Mouse (Mus musculus): Measurements from ENCODE around the gene Nedd4. TPM values are rescaled to one million over a fixed set of nuclear protein-coding genes. Genes with fewer than 3 reads are reported as not detected.

Gene Nedd4
- polyA plus RNA-seq, 1 experiment: 1,364 TPM

DNA sequence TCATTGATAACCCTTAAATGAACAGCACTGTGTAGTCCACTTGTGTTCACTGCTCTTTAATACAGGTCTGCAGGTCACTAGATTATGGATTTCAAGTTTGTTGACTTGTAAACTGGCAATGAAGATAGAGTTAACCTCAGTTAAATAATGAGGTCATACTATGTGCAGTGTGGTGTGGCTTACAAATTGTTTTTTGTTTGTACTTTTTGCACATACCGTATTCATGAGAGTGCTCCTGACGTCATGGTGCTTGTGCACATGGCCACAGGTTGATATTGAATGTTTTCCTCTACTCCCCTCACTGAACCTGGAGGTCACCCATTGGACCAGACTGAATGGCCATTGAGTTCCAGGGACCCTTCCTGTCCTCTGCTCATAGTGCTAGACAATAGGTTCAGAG, 43.1 kb downstream of the Nedd4 start:
- H3K4me3 ChIP-seq (ENCODE audit: insufficient read depth, low read length): no peak overlapping the region

DNA sequence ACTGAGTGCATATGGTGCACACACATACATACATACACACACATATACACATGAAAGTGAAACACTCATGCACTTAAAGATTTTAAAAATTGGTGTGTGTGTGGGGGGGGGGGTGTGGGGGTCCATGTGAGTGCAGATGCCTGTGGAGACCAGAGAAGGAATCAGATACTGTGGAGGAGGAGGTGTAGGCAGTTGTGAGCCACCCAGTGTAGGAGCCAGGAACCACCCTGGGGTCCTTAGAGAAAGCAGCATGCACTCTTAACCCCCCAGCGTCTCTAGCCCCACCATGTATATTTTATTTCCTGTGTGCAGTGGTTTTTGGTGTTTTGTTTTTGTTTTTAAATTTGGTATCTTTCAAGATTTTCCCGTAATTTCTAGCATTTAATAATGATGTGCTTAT, 45.9 kb downstream of the Nedd4 start:
- no peak overlapping the region for H3K27ac ChIP-seq (ENCODE audit: insufficient read depth, low read length)
- no peak overlapping the region for H3K4me3 ChIP-seq (ENCODE audit: insufficient read depth, low read length)
- peaks cover 15% of the 10 kb centered on the region for H3K4me1 ChIP-seq (ENCODE audit: control insufficient read depth, insufficient read depth, low read length)
- TF ChIP-seq CTCF (IDR thresholded peaks at IDR 0.05; ENCODE audit: borderline replicate concordance, insufficient read depth, low read length): no peak
- TF ChIP-seq POLR2A (IDR thresholded peaks at IDR 0.05; ENCODE audit: low read depth, low read length): no peak

More for the DNA sequence above, 43.1 kb downstream of the Nedd4 start:
- no peak for TF ChIP-seq CTCF (IDR thresholded peaks at IDR 0.05; ENCODE audit: borderline replicate concordance, insufficient read depth, low read length)
- no peak for TF ChIP-seq POLR2A (IDR thresholded peaks at IDR 0.05; ENCODE audit: low read depth, low read length)
- Histone ChIP-seq H3K4me1 (ENCODE audit: control insufficient read depth, insufficient read depth, low read length) (peaks cover 24% of the 10 kb centered on the region), H3K27ac (ENCODE audit: insufficient read depth, low read length) (no peak overlapping the region)

DNA sequence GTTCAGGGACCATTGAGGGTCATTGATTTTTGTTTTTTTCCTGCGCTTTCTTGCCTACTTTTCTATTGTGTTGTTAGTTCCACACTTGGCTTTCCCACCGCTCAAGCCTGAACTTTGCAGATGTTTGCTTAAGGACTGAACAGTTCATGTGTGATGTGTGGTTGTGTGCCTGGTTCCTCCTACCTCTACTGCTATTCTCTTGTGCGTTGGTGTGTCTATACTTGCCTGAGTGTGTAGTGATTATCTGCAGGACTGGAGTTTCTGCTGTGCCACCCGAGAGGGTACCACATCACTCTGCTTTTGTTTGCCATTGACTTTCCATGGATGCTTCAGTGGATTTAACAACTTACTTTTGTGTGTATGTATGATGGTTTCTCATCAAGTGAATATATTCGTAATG, 46.5 kb downstream of the Nedd4 start:
- no peak for TF ChIP-seq POLR2A (IDR thresholded peaks at IDR 0.05; ENCODE audit: low read depth, low read length)
- TF ChIP-seq CTCF (IDR thresholded peaks at IDR 0.05; ENCODE audit: borderline replicate concordance, insufficient read depth, low read length): no peak
- Histone ChIP-seq H3K4me3 (ENCODE audit: insufficient read depth, low read length) (no peak overlapping the region), H3K4me1 (ENCODE audit: control insufficient read depth, insufficient read depth, low read length) (peaks cover 10% of the 10 kb centered on the region), H3K27ac (ENCODE audit: insufficient read depth, low read length) (no peak overlapping the region)

DNA sequence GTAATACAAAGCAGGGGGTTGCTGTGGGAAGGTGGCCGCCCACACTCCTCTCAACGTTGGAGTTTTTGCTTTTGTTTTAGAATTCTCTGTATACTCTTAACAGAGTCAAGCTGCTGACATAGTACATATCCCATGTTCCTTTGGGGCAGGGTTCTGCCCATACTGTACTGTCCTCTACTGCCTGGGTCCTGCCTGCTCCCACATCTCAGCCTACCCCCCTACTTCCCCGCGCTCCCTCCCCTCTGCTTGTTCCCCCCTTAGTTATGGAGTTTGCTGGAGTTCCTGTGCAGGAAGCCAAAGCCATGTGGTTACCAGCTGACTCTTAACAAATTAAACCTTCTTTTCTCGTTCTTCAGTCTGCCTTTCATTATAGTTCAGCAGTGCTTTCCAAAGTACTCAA, 47.9 kb downstream of the Nedd4 start:
- Histone ChIP-seq H3K4me3 (ENCODE audit: insufficient read depth, low read length) (no peak overlapping the region), H3K4me1 (ENCODE audit: control insufficient read depth, insufficient read depth, low read length) (peaks cover 13% of the 10 kb centered on the region), H3K27ac (ENCODE audit: insufficient read depth, low read length) (no peak overlapping the region)
- TF ChIP-seq POLR2A (IDR thresholded peaks at IDR 0.05; ENCODE audit: low read depth, low read length) (no peak), CTCF (IDR thresholded peaks at IDR 0.05; ENCODE audit: borderline replicate concordance, insufficient read depth, low read length) (no peak)

DNA sequence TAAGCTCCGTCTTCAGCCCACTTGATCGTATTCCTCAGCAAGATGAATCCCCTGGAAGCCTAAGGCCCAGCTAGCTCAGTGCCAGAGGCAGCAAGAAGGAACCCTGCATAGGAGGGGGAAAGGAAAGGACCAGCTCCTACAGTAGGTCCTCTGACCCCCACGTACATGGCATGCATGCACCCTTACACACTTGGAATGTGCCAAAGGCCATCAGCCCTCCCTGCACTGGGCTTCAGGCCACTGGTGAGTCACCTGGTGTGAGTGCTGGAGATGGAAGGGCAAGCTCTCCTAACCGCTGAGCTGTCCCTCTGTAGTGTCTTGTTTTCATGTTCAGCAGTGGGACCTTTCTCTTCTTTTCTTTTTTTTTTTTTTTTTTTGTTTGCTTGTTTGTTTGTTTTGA, 52.8 kb downstream of the Nedd4 start:
- Histone ChIP-seq H3K4me3 (ENCODE audit: insufficient read depth, low read length) (no peak overlapping the region), H3K27ac (ENCODE audit: insufficient read depth, low read length) (no peak overlapping the region), H3K4me1 (ENCODE audit: control insufficient read depth, insufficient read depth, low read length) (peaks cover 9% of the 10 kb centered on the region)
- TF ChIP-seq POLR2A (IDR thresholded peaks at IDR 0.05; ENCODE audit: low read depth, low read length) (no peak), CTCF (IDR thresholded peaks at IDR 0.05; ENCODE audit: borderline replicate concordance, insufficient read depth, low read length) (no peak)

DNA sequence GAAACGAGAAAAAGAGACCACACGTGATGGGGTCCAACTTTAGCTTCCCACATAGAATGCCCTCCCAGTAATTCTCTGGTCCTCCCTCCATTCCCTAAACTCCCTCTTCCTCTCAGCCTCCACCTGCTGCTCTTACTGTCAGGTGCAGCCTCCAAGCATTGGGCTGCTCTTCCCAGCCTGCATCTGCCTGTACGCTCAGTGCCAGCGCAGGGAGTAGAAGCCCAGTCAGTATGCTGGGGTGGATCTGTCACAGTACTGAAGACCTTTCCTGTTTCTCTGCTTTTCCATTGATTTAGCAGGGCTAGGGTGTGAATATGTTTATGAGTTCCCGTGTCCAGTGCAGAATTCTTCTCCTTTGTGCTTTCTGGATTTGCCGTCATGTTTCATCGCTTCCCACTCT, 54.1 kb downstream of the Nedd4 start:
- H3K27ac ChIP-seq (ENCODE audit: insufficient read depth, low read length): no peak overlapping the region
- peaks cover 7% of the 10 kb centered on the region for H3K4me1 ChIP-seq (ENCODE audit: control insufficient read depth, insufficient read depth, low read length)
- TF ChIP-seq POLR2A (IDR thresholded peaks at IDR 0.05; ENCODE audit: low read depth, low read length): no peak
- no peak for TF ChIP-seq CTCF (IDR thresholded peaks at IDR 0.05; ENCODE audit: borderline replicate concordance, insufficient read depth, low read length)
- no peak overlapping the region for H3K4me3 ChIP-seq (ENCODE audit: insufficient read depth, low read length)

DNA sequence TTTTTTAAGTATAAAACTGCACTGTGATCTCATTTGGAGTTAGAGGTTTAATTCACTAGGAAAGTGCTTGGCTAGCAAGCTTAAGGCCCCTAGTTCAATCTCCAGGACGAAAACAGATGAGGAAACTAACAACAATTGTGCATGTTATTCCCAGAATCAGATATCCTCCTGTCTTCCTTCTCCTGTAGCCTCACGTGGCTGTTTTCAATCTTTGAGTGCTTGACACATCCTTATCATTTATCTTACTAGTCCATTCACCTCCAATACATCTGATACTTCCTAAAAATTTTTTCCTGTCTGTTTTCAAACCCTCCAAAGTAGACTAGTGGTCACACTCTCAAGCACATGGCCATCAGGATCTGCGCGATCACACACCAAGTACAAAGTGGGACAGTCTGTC, 57.0 kb downstream of the Nedd4 start:
- H3K4me1 ChIP-seq (ENCODE audit: control insufficient read depth, insufficient read depth, low read length): peaks cover 4% of the 10 kb centered on the region; the same call in 1 of the 2 replicates
- H3K27ac ChIP-seq (ENCODE audit: insufficient read depth, low read length): no peak overlapping the region
- no peak overlapping the region for H3K4me3 ChIP-seq (ENCODE audit: insufficient read depth, low read length)
- TF ChIP-seq CTCF (IDR thresholded peaks at IDR 0.05; ENCODE audit: borderline replicate concordance, insufficient read depth, low read length): no peak
- TF ChIP-seq POLR2A (IDR thresholded peaks at IDR 0.05; ENCODE audit: low read depth, low read length): no peak

DNA sequence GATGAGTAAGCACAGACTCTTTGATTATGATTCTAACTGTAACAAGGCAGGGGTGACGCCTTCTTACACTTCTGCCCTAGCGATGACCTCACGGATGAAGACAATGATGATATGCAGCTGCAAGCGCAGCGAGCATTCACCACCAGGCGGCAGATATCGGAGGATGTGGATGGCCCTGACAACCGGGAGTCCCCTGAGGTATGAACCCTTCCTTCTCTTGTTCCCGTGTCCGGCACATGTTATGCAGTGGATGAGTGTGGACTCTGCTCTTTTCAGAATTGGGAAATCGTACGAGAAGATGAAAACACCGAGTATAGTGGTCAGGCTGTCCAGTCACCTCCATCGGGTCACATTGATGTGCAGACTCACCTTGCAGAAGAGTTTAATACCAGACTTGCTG, 59.1 kb downstream of the Nedd4 start:
- Histone ChIP-seq H3K4me3 (ENCODE audit: insufficient read depth, low read length) (no peak overlapping the region), H3K4me1 (ENCODE audit: control insufficient read depth, insufficient read depth, low read length) (no peaks in the 10 kb centered on the region; the same call in 1 of the 2 replicates), H3K27ac (ENCODE audit: insufficient read depth, low read length) (no peak overlapping the region)
- no peak for TF ChIP-seq POLR2A (IDR thresholded peaks at IDR 0.05; ENCODE audit: low read depth, low read length)
- TF ChIP-seq CTCF (IDR thresholded peaks at IDR 0.05; ENCODE audit: borderline replicate concordance, insufficient read depth, low read length): no peak

DNA sequence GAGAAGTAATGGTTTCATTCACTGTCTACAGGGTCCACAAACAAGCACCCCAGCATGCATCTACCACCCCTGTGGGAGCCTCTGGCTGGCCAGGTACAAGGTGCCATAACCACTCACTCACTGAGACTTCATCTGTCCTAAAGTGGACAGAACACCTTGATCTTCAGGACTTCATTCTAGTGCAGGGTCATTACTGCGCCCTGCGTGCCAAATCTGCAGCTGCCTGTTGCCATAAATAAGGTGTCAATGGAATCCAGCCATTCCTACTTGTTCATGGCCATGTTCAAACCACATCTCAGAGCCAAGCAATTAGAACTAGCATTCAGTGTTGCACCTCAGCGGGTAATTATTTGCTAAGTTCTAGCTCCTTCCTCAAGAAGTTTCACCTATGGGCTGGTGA, 60.5 kb downstream of the Nedd4 start:
- H3K4me3 ChIP-seq (ENCODE audit: insufficient read depth, low read length): no peak overlapping the region
- H3K4me1 ChIP-seq (ENCODE audit: control insufficient read depth, insufficient read depth, low read length): no peaks in the 10 kb centered on the region; the same call in 1 of the 2 replicates
- TF ChIP-seq POLR2A (IDR thresholded peaks at IDR 0.05; ENCODE audit: low read depth, low read length): no peak
- TF ChIP-seq CTCF (IDR thresholded peaks at IDR 0.05; ENCODE audit: borderline replicate concordance, insufficient read depth, low read length): no peak
- no peak overlapping the region for H3K27ac ChIP-seq (ENCODE audit: insufficient read depth, low read length)

DNA sequence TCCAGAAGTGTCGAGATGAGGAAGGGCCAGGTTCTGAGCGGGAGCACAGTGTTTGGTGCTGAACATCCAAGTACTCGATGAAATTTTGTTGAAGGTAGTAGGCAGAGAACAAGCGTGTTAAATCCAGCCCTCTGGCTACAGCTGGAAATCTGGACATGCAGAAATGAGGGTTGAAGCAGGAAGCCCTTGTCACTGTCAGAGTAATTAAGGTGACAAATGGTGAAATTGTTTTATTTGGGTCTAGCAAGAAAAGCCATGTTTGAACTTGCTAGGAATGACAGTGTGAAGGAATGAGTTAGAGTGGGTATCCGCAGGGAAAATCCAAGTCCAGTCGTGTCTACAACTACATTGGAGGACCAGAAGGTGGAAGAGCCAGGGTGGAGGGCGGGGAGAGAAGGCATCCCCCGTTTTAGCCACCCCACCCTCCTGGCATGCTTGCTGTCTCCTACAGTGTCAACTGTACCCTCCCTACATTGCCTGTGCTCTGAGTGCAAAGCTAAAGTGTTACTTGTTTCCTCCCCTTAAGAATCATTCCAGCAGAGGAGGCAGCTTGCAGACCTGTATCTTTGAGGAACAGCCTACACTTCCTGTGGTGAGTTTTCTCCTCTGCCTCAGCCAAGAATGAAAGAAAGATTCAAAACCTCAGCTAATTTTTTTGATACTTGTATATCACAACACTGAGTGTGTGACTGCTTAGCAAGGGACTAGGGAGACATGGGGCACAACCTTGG, 62.5 kb downstream of the Nedd4 start:
- H3K4me3 ChIP-seq (ENCODE audit: insufficient read depth, low read length): no peak overlapping the region
- no peaks in the 10 kb centered on the region; the same call in 1 of the 2 replicates for H3K4me1 ChIP-seq (ENCODE audit: control insufficient read depth, insufficient read depth, low read length)
- H3K27ac ChIP-seq (ENCODE audit: insufficient read depth, low read length): no peak overlapping the region
- no peak for TF ChIP-seq POLR2A (IDR thresholded peaks at IDR 0.05; ENCODE audit: low read depth, low read length)
- no peak for TF ChIP-seq CTCF (IDR thresholded peaks at IDR 0.05; ENCODE audit: borderline replicate concordance, insufficient read depth, low read length)
